Mouse (Mus musculus): Measurements from ENCODE around the gene Tll1. TPM values are rescaled to one million over a fixed set of nuclear protein-coding genes. Genes with fewer than 3 reads are reported as not detected.

The Tll1 gene
- polyA plus RNA-seq, 1 experiment from 2014 or later: 0.35 TPM

GRCm38 (mm10) chr8:64193421-64193820, 12.7 kb downstream of the Tll1 start:
- WGBS (ENCODE audit: insufficient replicate concordance): 52% methylated on average over 2 of the region's 2 CpGs
- H3K4me1 ChIP-seq: no peaks in the 10 kb centered on the region
- H3K27me3 ChIP-seq (replicated peaks): no peaks in the 10 kb centered on the region
- no peak overlapping the region for H3K27ac ChIP-seq
- no peak overlapping the region for H3K4me2 ChIP-seq
- H3K4me3 ChIP-seq: no peak overlapping the region
- H3K9ac ChIP-seq: no peak overlapping the region
- H3K36me3 ChIP-seq: no peaks in the 10 kb centered on the region
- H3K9me3 ChIP-seq (replicated peaks): no peaks in the 10 kb centered on the region
- ATAC-seq: no peak

GRCm38 (mm10) chr8:64187881-64188280, 18.2 kb downstream of the Tll1 start:
- no peaks in the 10 kb centered on the region for H3K9me3 ChIP-seq (replicated peaks)
- no peak overlapping the region for H3K27ac ChIP-seq
- WGBS (ENCODE audit: insufficient replicate concordance): 81% methylated on average over 2 of the region's 2 CpGs

GRCm38 (mm10) chr8:64176931-64177330, 29.1 kb downstream of the Tll1 start:
- Histone ChIP-seq H3K9me3 (replicated peaks) (no peaks in the 10 kb centered on the region), H3K36me3 (no peaks in the 10 kb centered on the region), H3K4me1 (no peaks in the 10 kb centered on the region), H3K27me3 (replicated peaks) (no peaks in the 10 kb centered on the region), H3K27ac (no peak overlapping the region), H3K4me3 (no peak overlapping the region), H3K4me2 (no peak overlapping the region), H3K9ac (no peak overlapping the region)
- WGBS (ENCODE audit: insufficient replicate concordance): 73% methylated on average over 2 of the region's 2 CpGs
- no peak for ATAC-seq

More at GRCm38 (mm10) chr8:64187881-64188280, 18.2 kb downstream of the Tll1 start:
- H3K4me2 ChIP-seq: no peak overlapping the region
- H3K9ac ChIP-seq: no peak overlapping the region
- no peak for ATAC-seq
- no peak overlapping the region for H3K4me3 ChIP-seq
- H3K36me3 ChIP-seq: no peaks in the 10 kb centered on the region
- H3K4me1 ChIP-seq: no peaks in the 10 kb centered on the region
- H3K27me3 ChIP-seq (replicated peaks): no peaks in the 10 kb centered on the region

- Histone ChIP-seq H3K27ac (no peak overlapping the region), H3K9ac (no peak overlapping the region), H3K36me3 (no peaks in the 10 kb centered on the region), H3K9me3 (replicated peaks) (no peaks in the 10 kb centered on the region), H3K4me3 (no peak overlapping the region), H3K27me3 (replicated peaks) (no peaks in the 10 kb centered on the region), H3K4me1 (no peaks in the 10 kb centered on the region), H3K4me2 (no peak overlapping the region)
- WGBS (ENCODE audit: insufficient replicate concordance): 68% methylated on average over 3 of the region's 3 CpGs
- ATAC-seq: no peak
Observed at GRCm38 (mm10) chr8:64174916-64175315, 31.2 kb downstream of the Tll1 start.

- no peak overlapping the region for H3K9ac ChIP-seq
Observed at GRCm38 (mm10) chr8:64173759-64174158, 32.3 kb downstream of the Tll1 start.

GRCm38 (mm10) chr8:64152899-64153891, 52.9 kb downstream of the Tll1 start:
- ATAC-seq: no peak
- no peaks in the 10 kb centered on the region for H3K27me3 ChIP-seq (replicated peaks)
- no peak overlapping the region for H3K9ac ChIP-seq
- no peaks in the 10 kb centered on the region for H3K36me3 ChIP-seq
- no peaks in the 10 kb centered on the region for H3K4me1 ChIP-seq
- no peak overlapping the region for H3K4me3 ChIP-seq
- no peak overlapping the region for H3K27ac ChIP-seq
- H3K9me3 ChIP-seq (replicated peaks): no peaks in the 10 kb centered on the region
- no peak overlapping the region for H3K4me2 ChIP-seq
- 56% methylated on average over 9 of the region's 9 CpGs for WGBS (ENCODE audit: insufficient replicate concordance)

More at GRCm38 (mm10) chr8:64173759-64174158, 32.3 kb downstream of the Tll1 start:
- no peak for ATAC-seq
- Histone ChIP-seq H3K4me1 (no peaks in the 10 kb centered on the region), H3K27me3 (replicated peaks) (no peaks in the 10 kb centered on the region), H3K4me3 (no peak overlapping the region), H3K9me3 (replicated peaks) (no peaks in the 10 kb centered on the region), H3K4me2 (no peak overlapping the region), H3K27ac (no peak overlapping the region), H3K36me3 (no peaks in the 10 kb centered on the region)
- 64% methylated on average over 2 of the region's 2 CpGs for WGBS (ENCODE audit: insufficient replicate concordance)

- no peaks in the 10 kb centered on the region for H3K36me3 ChIP-seq
- 68% methylated on average over 9 of the region's 9 CpGs for WGBS (ENCODE audit: insufficient replicate concordance)
- no peaks in the 10 kb centered on the region for H3K4me1 ChIP-seq
- H3K9me3 ChIP-seq (replicated peaks): no peaks in the 10 kb centered on the region
- H3K9ac ChIP-seq: no peak overlapping the region
- ATAC-seq: no peak
- H3K27me3 ChIP-seq (replicated peaks): no peaks in the 10 kb centered on the region
- no peak overlapping the region for H3K4me3 ChIP-seq
- H3K27ac ChIP-seq: no peak overlapping the region
- no peak overlapping the region for H3K4me2 ChIP-seq
Observed at GRCm38 (mm10) chr8:64152216-64152804, 53.8 kb downstream of the Tll1 start.

- no peak overlapping the region for H3K4me3 ChIP-seq
- no peaks in the 10 kb centered on the region for H3K36me3 ChIP-seq
- ATAC-seq: no peak
- H3K9ac ChIP-seq: no peak overlapping the region
- no peak overlapping the region for H3K27ac ChIP-seq
- 50% methylated on average over 1 of the region's 1 CpGs for WGBS (ENCODE audit: insufficient replicate concordance)
- H3K4me1 ChIP-seq: no peaks in the 10 kb centered on the region
- H3K27me3 ChIP-seq (replicated peaks): no peaks in the 10 kb centered on the region
- H3K9me3 ChIP-seq (replicated peaks): no peaks in the 10 kb centered on the region
- H3K4me2 ChIP-seq: no peak overlapping the region
Observed at GRCm38 (mm10) chr8:64136593-64136992, 69.5 kb downstream of the Tll1 start.

GRCm38 (mm10) chr8:64107190-64107589, 98.9 kb downstream of the Tll1 start:
- no peaks in the 10 kb centered on the region for H3K27me3 ChIP-seq (replicated peaks)
- no peak overlapping the region for H3K4me2 ChIP-seq
- H3K36me3 ChIP-seq: no peaks in the 10 kb centered on the region
- no peaks in the 10 kb centered on the region for H3K9me3 ChIP-seq (replicated peaks)
- no peaks in the 10 kb centered on the region for H3K4me1 ChIP-seq
- no peak overlapping the region for H3K9ac ChIP-seq
- no peak overlapping the region for H3K27ac ChIP-seq
- no peak overlapping the region for H3K4me3 ChIP-seq
- ATAC-seq: no peak
- 48% methylated on average over 2 of the region's 2 CpGs for WGBS (ENCODE audit: insufficient replicate concordance)

- ATAC-seq: no peak
- no peaks in the 10 kb centered on the region for H3K4me1 ChIP-seq
- H3K4me3 ChIP-seq: no peak overlapping the region
- H3K27ac ChIP-seq: no peak overlapping the region
- no peak overlapping the region for H3K4me2 ChIP-seq
- WGBS (ENCODE audit: insufficient replicate concordance): 66% methylated on average over 2 of the region's 2 CpGs
- H3K36me3 ChIP-seq: no peaks in the 10 kb centered on the region
- no peaks in the 10 kb centered on the region for H3K27me3 ChIP-seq (replicated peaks)
- H3K9ac ChIP-seq: no peak overlapping the region
- no peaks in the 10 kb centered on the region for H3K9me3 ChIP-seq (replicated peaks)
Observed at GRCm38 (mm10) chr8:64073396-64073795, 132.7 kb downstream of the Tll1 start.

GRCm38 (mm10) chr8:64059867-64060266, 146.2 kb downstream of the Tll1 start:
- Histone ChIP-seq H3K4me2 (no peak overlapping the region), H3K36me3 (no peaks in the 10 kb centered on the region), H3K4me3 (no peak overlapping the region), H3K9ac (no peak overlapping the region), H3K9me3 (replicated peaks) (no peaks in the 10 kb centered on the region), H3K4me1 (no peaks in the 10 kb centered on the region), H3K27ac (no peak overlapping the region), H3K27me3 (replicated peaks) (no peaks in the 10 kb centered on the region)
- ATAC-seq: no peak
- 49% methylated on average over 2 of the region's 2 CpGs for WGBS (ENCODE audit: insufficient replicate concordance)

- Histone ChIP-seq H3K27me3 (replicated peaks) (no peaks in the 10 kb centered on the region), H3K4me1 (no peaks in the 10 kb centered on the region), H3K9ac (no peak overlapping the region), H3K27ac (no peak overlapping the region), H3K36me3 (no peaks in the 10 kb centered on the region), H3K4me2 (no peak overlapping the region), H3K4me3 (no peak overlapping the region), H3K9me3 (replicated peaks) (no peaks in the 10 kb centered on the region)
- 70% methylated on average over 4 of the region's 4 CpGs for WGBS (ENCODE audit: insufficient replicate concordance)
- no peak for ATAC-seq
Observed at GRCm38 (mm10) chr8:64057571-64057970, 148.5 kb downstream of the Tll1 start.

Data from liver, embryonic 12.5 days (tissue).